Comparison of ENCODE assay signal across 17 mouse cellular contexts in the genomic region with DNA sequence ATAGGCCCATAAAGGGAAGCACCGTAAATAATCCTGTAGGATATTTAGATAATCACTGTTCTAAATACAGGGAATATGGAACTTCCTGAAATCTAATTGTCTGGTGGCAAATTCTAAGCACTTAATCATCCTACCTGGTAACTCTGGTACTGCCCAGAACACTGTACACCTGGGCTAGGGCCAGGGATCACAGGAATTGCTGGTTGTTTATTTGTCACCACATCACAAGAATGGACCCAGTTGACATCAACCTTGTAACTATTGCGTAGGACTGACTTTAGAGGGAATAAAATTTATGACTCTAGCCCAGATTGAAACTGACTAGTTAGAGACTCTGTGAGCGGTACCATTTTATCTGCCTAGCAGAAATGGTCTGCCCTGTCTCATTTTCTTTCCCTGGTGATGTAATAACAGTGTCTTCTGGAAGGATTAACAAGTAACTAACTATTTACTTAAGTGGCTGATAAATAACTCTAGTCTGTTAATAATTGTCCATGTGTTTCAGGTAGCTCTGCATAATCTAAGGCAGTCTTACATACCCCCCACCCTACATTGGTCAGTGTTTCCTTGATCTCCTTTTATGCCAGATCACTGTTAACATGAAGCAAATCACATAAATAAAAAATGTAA.
DNase-seq lines count a peak whose midpoint lies in the region; ATAC-seq and TF ChIP-seq lines count a peak whose summit lies in the region.
"Had no signal": no experiment of that assay in that cellular context is flagged by ENCODE, and none has a peak within 500 bp of the region (broad histone marks: within the 10 kb centered on the region; RNA-seq: fewer than 3 reads in every experiment).

No protein-coding gene starts in this region.

- no peak overlapping the region for H3K9ac ChIP-seq in midbrain, embryonic 11.5 days (ENCODE audit: low read length)
- H3K9ac ChIP-seq in midbrain, embryonic 14.5 days (replicated peaks; ENCODE audit: low read length) = no peak overlapping the region
- H3K9ac ChIP-seq in kidney, embryonic 16.5 days (replicated peaks; ENCODE audit: low read length) = no peak overlapping the region
- H3K9ac ChIP-seq in liver, embryonic 14.5 days (replicated peaks) = no peak overlapping the region
- H3K9ac ChIP-seq: embryonic facial prominence, embryonic 12.5 days; forebrain, embryonic 15.5 days; neural tube, embryonic 13.5 days had no signal

- no peak for TF ChIP-seq CTCF in liver, embryonic 14.5 days (IDR thresholded peaks at IDR 0.05; ENCODE audit: low read depth)

- H3K36me3 ChIP-seq in midbrain, embryonic 11.5 days (ENCODE audit: control insufficient read depth, insufficient read depth, low read length) = no peaks in the 10 kb centered on the region
- H3K36me3 ChIP-seq in midbrain, embryonic 14.5 days (ENCODE audit: control insufficient read depth, insufficient read depth, low read length) = no peaks in the 10 kb centered on the region
- no peaks in the 10 kb centered on the region for H3K36me3 ChIP-seq in kidney, embryonic 16.5 days (ENCODE audit: insufficient read depth, low read length)
- no peaks in the 10 kb centered on the region for H3K36me3 ChIP-seq in liver, embryonic 14.5 days (replicated peaks; ENCODE audit: control insufficient read depth, insufficient read depth, low read depth)
- H3K36me3 ChIP-seq: embryonic facial prominence, embryonic 12.5 days; forebrain, embryonic 15.5 days; hindbrain, embryonic 10.5 days; neural tube, embryonic 13.5 days had no signal

- TF ChIP-seq EP300 in liver, embryonic 14.5 days (IDR thresholded peaks at IDR 0.05; ENCODE audit: low read depth) = no peak

- peak; percentile 37 for DNase-seq in midbrain, embryonic 11.5 days (ENCODE audit: low spot score, missing footprints)
- no peak for DNase-seq in midbrain, embryonic 14.5 days
- DNase-seq in liver, embryonic 14.5 days (ENCODE audit: low read depth in 3 of 3, low spot score in 3 of 3) = no peak
- DNase-seq in yolk sac, embryonic 10.5 days (ENCODE audit: low spot score) = peak; percentile 39
- no peak for DNase-seq in retina, embryonic 14.5 days (ENCODE audit: low spot score)
- no peak for DNase-seq in frontal cortex, postnatal 10 days (ENCODE audit: low spot score in 2 of 2)
- DNase-seq in heart, adult 9 months (ENCODE audit: low spot score in 2 of 2) = no peak
- DNase-seq: adrenal gland, postnatal 10 days; cerebellum, adult 11-12 months; heart, adult 18-20 months; lung, adult 2 months; lung, postnatal 36 days had no signal

- H3K9me3 ChIP-seq in midbrain, embryonic 11.5 days (ENCODE audit: control insufficient read depth, low read length) = no peaks in the 10 kb centered on the region
- no peaks in the 10 kb centered on the region for H3K9me3 ChIP-seq in midbrain, embryonic 14.5 days (ENCODE audit: control insufficient read depth, low read length)
- no peaks in the 10 kb centered on the region for H3K9me3 ChIP-seq in kidney, embryonic 16.5 days (ENCODE audit: low read length)
- H3K9me3 ChIP-seq in liver, embryonic 14.5 days (ENCODE audit: control insufficient read depth, low read length) = no peaks in the 10 kb centered on the region
- H3K9me3 ChIP-seq: embryonic facial prominence, embryonic 12.5 days; forebrain, embryonic 15.5 days; hindbrain, embryonic 10.5 days; neural tube, embryonic 13.5 days had no signal

- 96% methylated on average over 3 of the region's 3 CpGs for WGBS in midbrain, embryonic 11.5 days
- 93% methylated on average over 3 of the region's 3 CpGs for WGBS in midbrain, embryonic 14.5 days
- 59% methylated on average over 3 of the region's 3 CpGs for WGBS in kidney, embryonic 16.5 days
- WGBS in liver, embryonic 14.5 days (ENCODE audit: insufficient replicate concordance) = 65% methylated on average over 3 of the region's 3 CpGs

- no peak overlapping the region for H3K4me3 ChIP-seq in midbrain, embryonic 11.5 days (ENCODE audit: low read depth, low read length)
- H3K4me3 ChIP-seq in midbrain, embryonic 14.5 days (replicated peaks; ENCODE audit: low read depth, low read length) = no peak overlapping the region
- no peak overlapping the region for H3K4me3 ChIP-seq in kidney, embryonic 16.5 days (ENCODE audit: low read length)
- H3K4me3 ChIP-seq in liver, embryonic 14.5 days (ENCODE audit: insufficient read depth in 1 of 2, low read depth in 2 of 2, low read length in 2 of 2) = no peak overlapping the region
- H3K4me3 ChIP-seq: embryonic facial prominence, embryonic 12.5 days; forebrain, embryonic 15.5 days; hindbrain, embryonic 10.5 days; neural tube, embryonic 13.5 days had no signal

- no peak for ATAC-seq in midbrain, embryonic 11.5 days (ENCODE audit: low FRiP score)
- no peak for ATAC-seq in midbrain, embryonic 14.5 days (ENCODE audit: low FRiP score, low TSS enrichment)
- ATAC-seq in kidney, embryonic 16.5 days (ENCODE audit: low FRiP score, low TSS enrichment) = peak; percentile 94
- peak; percentile 39; the same call in 1 of the 2 replicates for ATAC-seq in liver, embryonic 14.5 days (ENCODE audit: insufficient read depth)

- no peaks in the 10 kb centered on the region for H3K27me3 ChIP-seq in midbrain, embryonic 11.5 days (ENCODE audit: control insufficient read depth, insufficient read depth, low read length)
- no peaks in the 10 kb centered on the region for H3K27me3 ChIP-seq in midbrain, embryonic 14.5 days (ENCODE audit: control insufficient read depth, insufficient read depth, low read length)
- no peaks in the 10 kb centered on the region for H3K27me3 ChIP-seq in kidney, embryonic 16.5 days (ENCODE audit: insufficient read depth, low read length)
- H3K27me3 ChIP-seq in liver, embryonic 14.5 days (ENCODE audit: control insufficient read depth, insufficient read depth, low read length) = no peaks in the 10 kb centered on the region
- H3K27me3 ChIP-seq: embryonic facial prominence, embryonic 12.5 days; forebrain, embryonic 15.5 days; neural tube, embryonic 13.5 days had no signal

- no peak overlapping the region for H3K27ac ChIP-seq in midbrain, embryonic 11.5 days (ENCODE audit: low read depth, low read length)
- H3K27ac ChIP-seq in midbrain, embryonic 14.5 days (replicated peaks; ENCODE audit: low read depth, low read length) = no peak overlapping the region
- peak overlapping the region; percentile 69 for H3K27ac ChIP-seq in kidney, embryonic 16.5 days (ENCODE audit: low read length)
- H3K27ac ChIP-seq in liver, embryonic 14.5 days = no peak overlapping the region
- H3K27ac ChIP-seq: embryonic facial prominence, embryonic 12.5 days; forebrain, embryonic 15.5 days; hindbrain, embryonic 10.5 days; neural tube, embryonic 13.5 days had no signal

- H3K4me2 ChIP-seq in midbrain, embryonic 11.5 days = no peak overlapping the region
- no peak overlapping the region for H3K4me2 ChIP-seq in midbrain, embryonic 14.5 days (ENCODE audit: low read length)
- no peak overlapping the region for H3K4me2 ChIP-seq in kidney, embryonic 16.5 days (replicated peaks; ENCODE audit: low read depth, low read length)
- no peak overlapping the region for H3K4me2 ChIP-seq in liver, embryonic 14.5 days (ENCODE audit: low read depth)
- H3K4me2 ChIP-seq: embryonic facial prominence, embryonic 12.5 days; forebrain, embryonic 15.5 days; neural tube, embryonic 13.5 days had no signal

- H3K4me1 ChIP-seq in midbrain, embryonic 11.5 days (ENCODE audit: control insufficient read depth, insufficient read depth, low read length) = no peaks in the 10 kb centered on the region; the same call in 1 of the 2 replicates
- H3K4me1 ChIP-seq in midbrain, embryonic 14.5 days (ENCODE audit: control insufficient read depth, insufficient read depth, low read length) = no peaks in the 10 kb centered on the region
- 0 out of 2 replicates have a peak, but pooled peaks cover 11% of the 10 kb centered on the region for H3K4me1 ChIP-seq in kidney, embryonic 16.5 days (ENCODE audit: insufficient read depth, low read length)
- no peaks in the 10 kb centered on the region for H3K4me1 ChIP-seq in liver, embryonic 14.5 days (replicated peaks; ENCODE audit: control insufficient read depth in 2 of 2, insufficient read depth in 2 of 2, low read length in 1 of 2)
- H3K4me1 ChIP-seq: embryonic facial prominence, embryonic 12.5 days; forebrain, embryonic 15.5 days; neural tube, embryonic 13.5 days had no signal

Comparison
In these comparisons a context has a peak if more than half of its experiments do, and no peak if none do; other contexts are left out.
1. DNase-seq: peak in midbrain, embryonic 11.5 days (single experiment) and yolk sac, embryonic 10.5 days (single experiment); none in midbrain, embryonic 14.5 days (single experiment), liver, embryonic 14.5 days (0 of 3), retina, embryonic 14.5 days (single experiment), frontal cortex, postnatal 10 days (0 of 2) and heart, adult 9 months (0 of 2).
2. ATAC-seq: peak in kidney, embryonic 16.5 days (single experiment) and liver, embryonic 14.5 days (single experiment); none in midbrain, embryonic 11.5 days (single experiment) and midbrain, embryonic 14.5 days (single experiment).